Mouse (Mus musculus): ENCODE data around the gene Cluh. TPM values are rescaled to one million over a fixed set of nuclear protein-coding genes. Genes with fewer than 3 reads are reported as not detected.

Cluh gene
- polyA plus RNA-seq, 1 experiment: 37.1 TPM

- no peak overlapping the region for H3K4me3 ChIP-seq (ENCODE audit: control insufficient read depth, low read depth, low read length)
- H3K27me3 ChIP-seq (ENCODE audit: control insufficient read depth, insufficient read depth, low read length): no peaks in the 10 kb centered on the region
- no peak overlapping the region for H3K27ac ChIP-seq (ENCODE audit: control insufficient read depth, insufficient read depth, low read depth, low read length)
- no peaks in the 10 kb centered on the region for H3K36me3 ChIP-seq (ENCODE audit: control insufficient read depth, insufficient read depth, low read length)
- no peaks in the 10 kb centered on the region for H3K4me1 ChIP-seq (ENCODE audit: control insufficient read depth, insufficient read depth, low read length)
- no peak for TF ChIP-seq POLR2A (IDR thresholded peaks at IDR 0.05; ENCODE audit: control insufficient read depth, low read depth, low read length)
- TF ChIP-seq CTCF (IDR thresholded peaks at IDR 0.05; ENCODE audit: control insufficient read depth, insufficient read depth, insufficient replicate concordance, low read depth, low read length): no peak
Measured at GRCm38 (mm10) chr11:74708781-74709180, 59.5 kb downstream of the Cluh start.

- Histone ChIP-seq H3K4me3 (ENCODE audit: control insufficient read depth, low read depth, low read length) (no peak overlapping the region), H3K27ac (ENCODE audit: control insufficient read depth, insufficient read depth, low read depth, low read length) (no peak overlapping the region), H3K36me3 (ENCODE audit: control insufficient read depth, insufficient read depth, low read length) (no peaks in the 10 kb centered on the region), H3K4me1 (ENCODE audit: control insufficient read depth, insufficient read depth, low read length) (no peaks in the 10 kb centered on the region), H3K27me3 (ENCODE audit: control insufficient read depth, insufficient read depth, low read length) (no peaks in the 10 kb centered on the region)
- TF ChIP-seq CTCF (IDR thresholded peaks at IDR 0.05; ENCODE audit: control insufficient read depth, insufficient read depth, insufficient replicate concordance, low read depth, low read length): no peak
- TF ChIP-seq POLR2A (IDR thresholded peaks at IDR 0.05; ENCODE audit: control insufficient read depth, low read depth, low read length): no peak
Measured at GRCm38 (mm10) chr11:74710671-74711070, 61.4 kb downstream of the Cluh start.

GRCm38 (mm10) chr11:74715971-74716525 lies 66.8 kb downstream of the Cluh start:
- no peaks in the 10 kb centered on the region for H3K36me3 ChIP-seq (ENCODE audit: control insufficient read depth, insufficient read depth, low read length)
- no peak overlapping the region for H3K27ac ChIP-seq (ENCODE audit: control insufficient read depth, insufficient read depth, low read depth, low read length)
- H3K27me3 ChIP-seq (ENCODE audit: control insufficient read depth, insufficient read depth, low read length): no peaks in the 10 kb centered on the region
- no peak overlapping the region for H3K4me3 ChIP-seq (ENCODE audit: control insufficient read depth, low read depth, low read length)
- no peak for TF ChIP-seq POLR2A (IDR thresholded peaks at IDR 0.05; ENCODE audit: control insufficient read depth, low read depth, low read length)
- no peak for TF ChIP-seq CTCF (IDR thresholded peaks at IDR 0.05; ENCODE audit: control insufficient read depth, insufficient read depth, insufficient replicate concordance, low read depth, low read length)
- no peaks in the 10 kb centered on the region for H3K4me1 ChIP-seq (ENCODE audit: control insufficient read depth, insufficient read depth, low read length)

Other genes with a start within 250 kb of the Cluh start
- 3.4 and 5.0 TPM in 2 replicates for gene Rap1gap2, start 38.6 kb upstream of the Cluh start, polyA plus RNA-seq (2012; rRNA removed)
- gene Ccdc92b, start 29.9 kb upstream of the Cluh start, polyA plus RNA-seq (2012; rRNA removed): 0.79 and 0.82 TPM in 2 replicates
- gene Pafah1b1, start 75.2 kb downstream of the Cluh start, polyA plus RNA-seq (2012; rRNA removed): 39.3 and 53.4 TPM in 2 replicates
- 5.3 and 6.4 TPM in 2 replicates for gene Mettl16, start 121.3 kb downstream of the Cluh start, polyA plus RNA-seq (2012; rRNA removed)
- gene Mnt, start 181.4 kb downstream of the Cluh start, polyA plus RNA-seq (2012; rRNA removed): 42.6 and 44.0 TPM in 2 replicates
- 27.9 and 30.7 TPM in 2 replicates for gene Sgsm2, start 247.6 kb downstream of the Cluh start, polyA plus RNA-seq (2012; rRNA removed)
- gene Tsr1, start 248.6 kb downstream of the Cluh start, polyA plus RNA-seq (2012; rRNA removed): 14.7 and 15.1 TPM in 2 replicates